Mouse (Mus musculus): ENCODE data around the gene Snap47.

The Snap47 gene

GRCm38 (mm10) chr11:59421967-59422366, 29.0 kb downstream of the Snap47 start:
- peak; percentile 41 to 61 for DNase-seq (ENCODE audit: low spot score in 2 of 2)

- DNase-seq (ENCODE audit: low spot score in 2 of 2): peak; percentile 49 to 72
These were observed 29.6 kb downstream of the Snap47 start for GRCm38 (mm10) chr11:59421436-59421835.

DNA sequence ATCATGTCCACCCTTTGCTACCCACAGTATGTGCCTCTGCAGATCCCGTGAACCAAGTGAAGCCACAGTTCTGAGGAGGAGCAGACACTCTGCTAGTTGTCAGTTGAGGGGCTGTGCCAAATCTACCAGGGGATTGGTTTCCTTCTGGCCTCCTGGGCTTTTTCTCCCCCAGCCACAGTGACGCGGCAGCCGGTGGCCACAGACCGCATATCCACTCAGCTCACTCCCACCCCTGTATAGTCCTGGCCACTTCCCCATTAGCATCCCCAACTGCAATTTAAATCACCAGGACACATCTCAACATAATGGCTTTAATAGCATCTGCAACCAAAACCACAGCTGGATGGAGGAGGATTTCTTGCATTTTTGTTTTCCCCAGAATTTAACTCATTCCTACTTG, 32.3 kb downstream of the Snap47 start:
- peak; percentile 66 to 83 for DNase-seq (ENCODE audit: low spot score in 2 of 2)

GRCm38 (mm10) chr11:59412999-59413863, 37.8 kb downstream of the Snap47 start:
- DNase-seq (ENCODE audit: low spot score in 2 of 2): no peak

GRCm38 (mm10) chr11:59412058-59412457, 38.9 kb downstream of the Snap47 start:
- DNase-seq (ENCODE audit: low spot score in 2 of 2): no peak

GRCm38 (mm10) chr11:59410851-59411250, 40.1 kb downstream of the Snap47 start:
- DNase-seq (ENCODE audit: low spot score in 2 of 2): no peak

DNA sequence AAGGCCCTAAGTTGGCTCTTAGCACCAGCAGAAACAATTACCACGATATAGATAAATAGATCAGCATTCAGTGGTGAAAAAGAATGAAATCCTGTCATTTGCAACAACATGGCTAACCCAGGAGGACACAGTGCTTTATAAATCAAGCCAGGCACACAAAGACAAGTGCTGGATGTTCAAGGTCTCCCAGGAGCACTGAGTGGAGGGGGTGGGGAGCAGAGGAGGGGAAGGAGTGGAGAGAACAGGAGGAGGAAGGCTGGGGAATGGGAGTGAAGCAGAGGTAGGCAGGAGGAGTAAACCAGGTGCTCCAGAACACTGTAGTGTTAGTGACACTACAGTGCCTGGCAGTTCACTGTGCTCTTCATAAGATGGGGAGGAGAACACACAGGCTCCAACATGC, 45.2 kb downstream of the Snap47 start:
- DNase-seq (ENCODE audit: low spot score in 2 of 2): no peak

- no peak for DNase-seq (ENCODE audit: low spot score in 2 of 2)
These were observed 50.1 kb downstream of the Snap47 start for GRCm38 (mm10) chr11:59400876-59401275.

DNA sequence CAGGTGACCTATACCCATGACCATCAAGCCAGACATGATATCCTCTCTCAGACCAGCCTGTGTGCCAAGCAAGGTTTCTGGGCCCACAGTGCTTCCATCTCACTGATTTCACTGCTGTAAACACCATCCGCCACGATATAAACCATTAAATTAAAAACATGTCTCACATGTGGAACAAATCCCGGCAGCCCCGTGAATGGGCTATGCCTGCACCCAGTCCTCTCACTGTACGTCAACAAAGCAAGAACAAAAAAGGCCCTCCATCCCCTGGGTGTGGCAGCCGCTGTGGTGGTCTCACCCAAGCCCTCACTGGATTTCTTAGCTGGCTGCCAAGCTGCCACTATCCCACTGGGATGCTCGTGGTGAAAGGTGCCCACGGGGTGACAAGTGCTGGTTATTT, 51.2 kb downstream of the Snap47 start:
- DNase-seq (ENCODE audit: low spot score in 2 of 2): no peak

- peak; percentile 32 to 46 for DNase-seq (ENCODE audit: low spot score in 2 of 2)
These were observed 53.2 kb downstream of the Snap47 start for GRCm38 (mm10) chr11:59397536-59398371.

DNA sequence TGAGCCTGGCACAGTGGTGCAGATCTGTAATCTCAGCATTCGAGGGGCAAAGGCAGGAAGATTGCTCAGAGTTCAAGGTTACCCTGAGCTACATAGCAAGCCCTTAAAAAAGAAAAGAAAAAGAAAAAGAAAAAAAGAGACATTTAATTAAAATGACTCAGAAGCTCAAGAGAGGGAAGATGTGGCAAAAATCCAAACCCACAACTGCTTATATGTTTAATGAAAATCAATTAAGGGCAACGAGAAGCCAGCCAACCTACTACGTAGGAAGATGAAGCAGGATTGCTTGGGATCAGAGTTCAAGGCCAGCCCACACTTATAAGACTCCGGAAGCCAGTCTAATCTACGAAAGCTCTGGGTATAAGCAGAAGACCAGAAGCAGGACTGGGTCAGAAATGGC, 56.5 kb downstream of the Snap47 start:
- DNase-seq (ENCODE audit: low spot score in 2 of 2): no peak

DNA sequence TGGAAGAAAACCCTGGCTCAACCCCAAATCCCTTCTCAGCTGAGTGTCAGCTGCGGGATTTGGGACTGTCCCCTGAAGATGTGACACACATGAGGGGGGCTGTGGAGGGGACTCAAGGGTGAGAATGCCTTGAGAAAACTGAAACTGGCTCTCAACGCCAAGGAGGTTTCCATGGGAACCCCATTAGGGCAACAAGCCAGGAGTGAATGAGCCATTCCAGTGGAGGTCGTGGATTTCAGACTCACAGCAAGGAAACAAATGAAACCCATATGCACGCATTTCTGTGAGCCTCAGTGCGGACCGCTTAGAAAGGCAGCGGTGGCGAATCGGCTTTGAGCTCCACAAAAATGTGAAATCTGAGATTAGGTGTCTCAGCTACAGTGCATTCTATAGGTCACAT, 57.4 kb downstream of the Snap47 start:
- DNase-seq (ENCODE audit: low spot score in 2 of 2): no peak

DNA sequence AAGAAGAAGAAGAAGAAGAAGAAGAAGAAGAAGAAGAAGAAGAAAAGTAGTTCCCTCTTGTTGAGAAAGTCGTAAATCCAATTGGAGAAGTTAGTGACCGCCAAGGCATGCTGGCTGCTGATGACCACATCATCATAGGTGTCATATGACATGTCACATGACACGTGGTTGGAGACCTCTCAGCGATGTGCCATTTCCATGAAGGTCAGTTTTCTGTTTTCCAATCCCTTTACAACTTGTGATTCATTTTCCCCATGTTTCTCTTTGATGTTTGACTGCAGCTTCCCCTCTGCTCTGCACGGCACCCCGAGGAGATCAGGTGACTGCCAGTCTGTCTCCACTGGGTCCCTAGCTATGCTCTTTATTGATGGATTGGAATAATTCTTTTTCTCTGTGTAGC, 58.7 kb downstream of the Snap47 start:
- DNase-seq (ENCODE audit: low spot score in 2 of 2): no peak

DNA sequence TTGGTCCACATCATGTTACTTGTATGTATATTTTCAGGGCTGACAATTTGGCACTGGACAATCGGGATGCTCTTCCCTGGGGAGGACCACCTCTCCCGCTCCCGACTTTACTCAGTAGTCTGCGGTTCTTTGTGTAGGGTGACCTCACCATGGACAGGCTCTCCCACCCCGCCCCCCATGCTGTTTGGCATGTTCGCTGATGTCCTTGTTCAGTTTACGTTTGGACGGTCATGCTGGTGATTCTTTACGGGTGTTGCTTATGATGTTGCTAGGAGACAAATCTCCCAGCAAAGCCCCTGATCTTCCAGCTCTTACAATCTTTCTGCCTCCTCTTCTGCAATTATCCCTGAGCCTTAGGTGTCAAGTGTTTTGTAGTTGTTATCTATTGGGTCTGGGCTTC, 60.5 kb downstream of the Snap47 start:
- DNase-seq (ENCODE audit: low spot score in 2 of 2): no peak

DNA sequence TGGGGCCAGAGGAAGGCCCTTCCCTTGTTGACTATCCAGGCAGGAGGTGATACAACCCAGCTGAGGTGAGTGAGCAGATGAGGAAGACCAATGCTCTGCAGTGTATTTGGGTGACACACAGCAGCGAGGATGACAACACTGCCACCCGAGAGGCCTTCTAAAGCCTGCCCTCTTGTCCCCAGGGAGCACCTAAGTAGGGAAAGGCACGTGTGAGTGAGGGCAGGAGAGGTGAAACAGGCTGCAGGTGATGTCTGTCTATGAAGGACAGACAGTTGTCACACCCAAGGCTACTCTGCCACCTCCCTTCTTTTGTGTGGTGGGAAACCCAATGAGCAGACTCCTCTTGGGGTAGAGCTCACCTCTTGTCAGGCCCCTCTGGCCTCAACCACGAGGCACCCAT, 61.4 kb downstream of the Snap47 start:
- no peak for DNase-seq (ENCODE audit: low spot score in 2 of 2)

DNA sequence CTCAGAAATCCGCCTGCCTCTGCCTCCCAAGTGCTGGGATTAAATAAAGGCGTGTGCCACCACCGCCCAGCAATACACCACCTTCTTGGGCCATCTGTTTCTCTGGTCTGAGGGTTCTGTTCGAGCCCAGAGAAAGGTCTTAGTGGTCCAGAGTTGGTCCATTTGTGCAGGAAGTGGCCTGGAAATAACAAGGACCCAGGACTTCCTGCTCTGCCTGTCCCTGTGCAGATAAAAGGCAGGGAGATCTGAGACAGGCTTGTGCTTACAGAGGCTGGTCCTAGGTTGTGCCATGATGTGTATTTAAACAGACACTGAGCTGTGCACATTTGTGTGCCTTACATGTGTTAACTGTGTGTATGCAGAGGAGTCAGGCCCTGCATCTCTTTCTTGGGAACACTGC, 62.2 kb downstream of the Snap47 start:
- no peak for DNase-seq (ENCODE audit: low spot score in 2 of 2)

DNA sequence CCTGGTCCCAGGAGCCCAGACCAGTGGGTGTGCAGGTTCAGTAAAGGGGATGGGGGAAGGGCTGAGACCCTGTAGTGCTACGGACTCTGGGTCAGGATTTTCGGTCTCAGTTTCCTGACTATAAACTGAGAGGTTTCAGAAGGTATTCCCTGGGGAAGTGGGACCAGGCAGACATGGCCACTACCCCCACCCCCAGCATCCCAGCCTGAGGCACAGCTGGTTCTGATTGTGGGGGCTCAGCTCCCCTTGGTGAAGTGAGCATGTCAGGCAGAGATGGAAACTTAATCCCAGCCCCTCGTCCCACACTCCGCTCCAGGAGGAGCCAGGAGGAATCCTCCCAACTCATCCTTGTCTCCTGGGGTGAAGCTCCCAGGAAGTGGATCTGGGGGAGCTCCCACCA, 63.5 kb downstream of the Snap47 start:
- DNase-seq (ENCODE audit: low spot score in 2 of 2): no peak

GRCm38 (mm10) chr11:59385123-59385522, 65.9 kb downstream of the Snap47 start:
- no peak for DNase-seq (ENCODE audit: low spot score in 2 of 2)

DNA sequence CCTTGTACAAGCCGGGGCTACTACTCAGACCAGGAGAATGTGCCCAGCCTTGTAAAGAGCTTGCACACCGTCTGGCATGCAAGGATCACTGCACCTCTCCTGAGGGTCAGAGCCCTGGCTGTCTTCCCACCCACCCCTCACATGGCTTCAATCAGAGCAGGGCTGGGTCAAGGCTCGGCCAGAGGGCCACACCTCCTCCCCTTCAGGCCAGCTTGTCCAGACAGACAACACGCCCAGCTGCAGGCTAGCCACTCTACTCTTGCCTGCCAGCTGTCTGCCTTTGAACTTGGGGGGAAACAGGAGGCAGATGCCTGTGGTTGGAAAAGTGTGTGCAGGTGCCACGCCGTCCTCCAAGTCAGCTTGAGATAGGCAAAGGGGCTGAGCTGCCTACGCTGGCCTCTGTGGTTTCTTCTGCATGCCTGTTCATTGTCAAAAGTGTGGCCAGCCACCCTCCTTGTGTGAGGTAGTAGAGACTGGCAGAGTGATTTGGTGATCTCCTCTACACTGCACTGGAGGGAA, 66.5 kb downstream of the Snap47 start:
- peak in 1 of 2 experiments; percentile 6 for DNase-seq (ENCODE audit: low spot score in 2 of 2)

DNA sequence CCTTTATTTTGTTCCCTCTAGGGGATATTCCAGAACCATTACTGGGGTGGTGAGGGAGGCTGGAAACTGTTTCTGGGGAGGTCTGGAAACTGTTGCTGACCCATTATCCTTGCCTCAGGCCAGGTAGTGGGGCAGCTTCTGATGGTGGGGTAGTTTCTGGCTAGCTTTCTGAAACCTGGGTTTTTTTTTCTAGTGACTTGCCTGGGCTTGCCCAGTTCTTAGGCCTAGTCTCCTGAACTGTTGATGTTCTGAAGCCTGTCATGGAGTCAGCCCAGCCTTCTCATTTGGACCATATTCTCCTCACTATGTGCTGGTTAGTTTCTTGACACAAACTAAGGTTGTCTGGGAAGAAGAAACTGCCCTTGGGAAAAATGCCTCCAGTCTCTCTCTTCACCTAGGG, 71.4 kb downstream of the Snap47 start:
- DNase-seq (ENCODE audit: low spot score in 2 of 2): no peak

- DNase-seq (ENCODE audit: low spot score in 2 of 2): no peak
These were observed 73.0 kb downstream of the Snap47 start for GRCm38 (mm10) chr11:59377999-59378398.

DNA sequence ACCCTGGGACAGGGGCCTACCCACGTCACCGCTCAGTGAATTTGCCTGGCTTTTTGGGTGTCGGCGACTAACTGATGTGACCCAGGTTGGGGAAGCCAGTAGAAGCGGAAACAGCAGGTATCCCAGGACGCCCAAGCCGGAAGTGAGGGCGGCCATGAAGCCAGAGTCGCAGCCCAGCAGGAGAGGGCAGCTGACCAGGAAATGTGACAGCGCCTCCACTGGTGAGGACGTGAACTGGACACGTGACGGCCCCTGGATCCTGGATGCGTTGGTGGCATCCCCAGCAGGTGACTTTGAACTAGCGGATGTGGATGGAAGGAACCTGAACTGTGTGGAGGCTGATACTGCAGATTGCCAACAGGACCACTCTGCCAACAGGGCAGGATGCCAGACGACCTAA, 75.5 kb downstream of the Snap47 start, which contains the start of gene Prss38:
Gene Prss38, minus strand, starts transcription at position 183 of the 400 bp plus-strand sequence.
- DNase-seq (ENCODE audit: low spot score in 2 of 2): no peak

DNA sequence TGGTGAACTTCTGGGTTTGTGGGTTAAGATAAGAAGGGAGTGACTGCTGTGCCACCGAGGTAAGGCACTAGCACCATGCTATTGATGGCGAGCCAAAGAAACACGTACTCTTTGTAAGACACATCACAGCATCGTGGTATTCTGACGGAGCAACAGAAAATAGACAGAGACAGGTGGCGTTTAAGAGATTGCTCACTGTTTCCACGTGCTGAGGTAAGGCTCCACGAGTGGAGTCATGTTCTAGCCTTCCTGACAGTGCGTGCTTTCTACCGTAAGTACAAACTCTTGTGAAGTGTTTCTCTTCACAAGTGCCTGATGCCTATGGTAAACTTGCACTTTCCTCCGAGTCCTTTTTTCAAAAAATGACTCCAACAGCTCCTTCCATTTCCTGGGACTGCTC, 81.1 kb downstream of the Snap47 start:
- DNase-seq (ENCODE audit: low spot score in 2 of 2): no peak

Measured in natural killer cell, adult 2 months (primary cell).